Mouse (Mus musculus) right cerebral cortex, postnatal 14 days (tissue): ENCODE results near the gene Zcchc2.

Source experiments
- DNase-seq: peaks from one replicate; pipeline ENCODE4 v3.0.0; 2022

Zcchc2 gene

GRCm38 (mm10) chr1:106074141-106074540 is 83.9 kb downstream of the Zcchc2 start:
- DNase-seq = no peak

GRCm38 (mm10) chr1:106074656-106075055 is 84.5 kb downstream of the Zcchc2 start:
- DNase-seq = no peak

GRCm38 (mm10) chr1:106076641-106077040 is 86.4 kb downstream of the Zcchc2 start:
- DNase-seq = no peak

GRCm38 (mm10) chr1:106077166-106077565 is 87.0 kb downstream of the Zcchc2 start:
- no peak for DNase-seq
